Comparison of ENCODE assay signal across 17 mouse cellular contexts in the genomic region with DNA sequence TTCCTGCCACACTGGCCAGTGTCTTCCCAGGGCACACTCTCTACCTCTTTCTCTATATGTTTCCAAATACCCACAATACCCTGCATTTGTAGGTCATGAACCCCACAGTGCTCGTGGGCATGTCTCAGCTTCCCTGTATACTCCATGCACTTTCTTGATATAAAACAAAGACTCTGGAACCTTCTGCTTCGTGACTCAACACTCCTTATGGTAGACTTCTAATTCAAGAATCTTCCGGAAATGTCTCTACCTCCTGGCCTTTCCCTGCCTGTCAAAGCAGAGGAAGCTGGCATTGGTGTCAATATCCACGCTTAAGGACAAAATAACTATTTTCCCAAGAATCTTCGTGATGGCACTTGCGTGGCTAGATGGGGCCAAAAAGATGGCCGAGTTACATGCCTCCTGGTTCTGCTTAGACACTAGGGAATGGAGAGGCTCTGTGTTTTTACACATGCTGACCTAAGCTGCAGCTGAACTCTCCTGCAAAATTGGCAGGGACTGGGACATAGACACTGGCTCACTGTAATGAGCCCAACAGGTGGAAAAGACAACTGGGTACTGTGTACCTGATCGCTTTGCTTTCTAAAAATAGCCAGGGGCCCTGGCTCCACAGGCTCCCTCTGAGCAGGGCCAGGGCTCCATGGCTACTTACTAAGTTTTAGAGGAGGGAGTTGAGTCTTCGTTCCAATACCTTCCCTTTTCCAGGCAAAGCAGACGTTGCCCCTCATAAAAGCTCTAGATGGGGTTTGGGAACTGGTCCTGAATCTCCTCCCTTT.
DNase-seq lines count a peak whose midpoint lies in the region; ATAC-seq and TF ChIP-seq lines count a peak whose summit lies in the region.
"Had no signal": no experiment of that assay in that cellular context is flagged by ENCODE, and none has a peak within 500 bp of the region (broad histone marks: within the 10 kb centered on the region; RNA-seq: fewer than 3 reads in every experiment).

No protein-coding gene starts in this region.

- no peaks in the 10 kb centered on the region for H3K9me3 ChIP-seq in hindbrain, postnatal 0 days (ENCODE audit: low read length)
- H3K9me3 ChIP-seq in hindbrain, embryonic 13.5 days, result no peaks in the 10 kb centered on the region
- H3K9me3 ChIP-seq in embryonic facial prominence, embryonic 10.5 days, result no peaks in the 10 kb centered on the region
- H3K9me3 ChIP-seq: embryonic facial prominence, embryonic 13.5 days; forebrain, embryonic 13.5 days; heart, embryonic 12.5 days; hindbrain, embryonic 10.5 days; hindbrain, embryonic 15.5 days had no signal

- no peak overlapping the region for H3K9ac ChIP-seq in hindbrain, postnatal 0 days (replicated peaks; ENCODE audit: low read length)
- no peak overlapping the region for H3K9ac ChIP-seq in hindbrain, embryonic 13.5 days
- H3K9ac ChIP-seq: embryonic facial prominence, embryonic 13.5 days; forebrain, embryonic 13.5 days; heart, embryonic 12.5 days; hindbrain, embryonic 15.5 days had no signal

- peak; percentile 7; the same call in 1 of the 2 replicates for ATAC-seq in frontal cortex, adult (ENCODE audit: low TSS enrichment)
- ATAC-seq in hindbrain, postnatal 0 days, result no peak
- no peak for ATAC-seq in hindbrain, embryonic 13.5 days (ENCODE audit: low FRiP score)
- ATAC-seq: activated CD4-positive, CD25-positive, alpha-beta regulatory T cell, adult 4 months; forebrain, embryonic 13.5 days; inflammation-experienced regulatory T-cells, adult 6 months; intestine, postnatal 0 days; Patski had no signal

- H3K36me3 ChIP-seq in hindbrain, postnatal 0 days (ENCODE audit: insufficient read depth, low read length), result no peaks in the 10 kb centered on the region
- H3K36me3 ChIP-seq in hindbrain, embryonic 13.5 days, result no peaks in the 10 kb centered on the region
- no peaks in the 10 kb centered on the region for H3K36me3 ChIP-seq in embryonic facial prominence, embryonic 10.5 days (replicated peaks)
- H3K36me3 ChIP-seq: embryonic facial prominence, embryonic 13.5 days; heart, embryonic 12.5 days; hindbrain, embryonic 10.5 days; hindbrain, embryonic 15.5 days had no signal

- no peak overlapping the region for H3K4me2 ChIP-seq in hindbrain, postnatal 0 days (ENCODE audit: low read depth, low read length)
- H3K4me2 ChIP-seq in hindbrain, embryonic 13.5 days, result no peak overlapping the region
- H3K4me2 ChIP-seq: embryonic facial prominence, embryonic 13.5 days; forebrain, embryonic 13.5 days; heart, embryonic 12.5 days; hindbrain, embryonic 15.5 days had no signal

- H3K4me1 ChIP-seq in hindbrain, postnatal 0 days (ENCODE audit: insufficient read depth, low read length), result peaks cover 33% of the 10 kb centered on the region
- peaks cover 73% of the 10 kb centered on the region for H3K4me1 ChIP-seq in hindbrain, embryonic 13.5 days (replicated peaks)
- H3K4me1 ChIP-seq in embryonic facial prominence, embryonic 10.5 days, result peaks cover 69% of the 10 kb centered on the region

- 0 out of 2 replicates have a peak overlapping the region, but pooled peaks have one; percentile 26 for H3K27ac ChIP-seq in hindbrain, postnatal 0 days
- no peak overlapping the region for H3K27ac ChIP-seq in hindbrain, embryonic 13.5 days
- 0 out of 2 replicates have a peak overlapping the region, but pooled peaks have one; percentile 41 for H3K27ac ChIP-seq in embryonic facial prominence, embryonic 10.5 days (replicated peaks)
- H3K27ac ChIP-seq: embryonic facial prominence, embryonic 13.5 days; forebrain, embryonic 13.5 days; hindbrain, embryonic 10.5 days; hindbrain, embryonic 15.5 days had no signal

- H3K4me3 ChIP-seq in hindbrain, postnatal 0 days (ENCODE audit: low read length), result no peak overlapping the region
- no peak overlapping the region for H3K4me3 ChIP-seq in hindbrain, embryonic 13.5 days
- H3K4me3 ChIP-seq in embryonic facial prominence, embryonic 10.5 days, result no peak overlapping the region
- H3K4me3 ChIP-seq: embryonic facial prominence, embryonic 13.5 days; forebrain, embryonic 13.5 days; heart, embryonic 12.5 days; hindbrain, embryonic 10.5 days; hindbrain, embryonic 15.5 days had no signal

- TF ChIP-seq CTCF in hindbrain, postnatal 0 days (IDR thresholded peaks at IDR 0.05; ENCODE audit: low read depth), result no peak

- no peaks in the 10 kb centered on the region for H3K27me3 ChIP-seq in hindbrain, postnatal 0 days (ENCODE audit: insufficient read depth, low read length)
- H3K27me3 ChIP-seq in hindbrain, embryonic 13.5 days, result no peaks in the 10 kb centered on the region
- no peaks in the 10 kb centered on the region for H3K27me3 ChIP-seq in embryonic facial prominence, embryonic 10.5 days (replicated peaks; ENCODE audit: low read depth, poor library complexity, severe bottlenecking)
- H3K27me3 ChIP-seq: embryonic facial prominence, embryonic 13.5 days; heart, embryonic 12.5 days; hindbrain, embryonic 15.5 days; Patski had no signal

- 79% methylated on average over 10 of the region's 10 CpGs for WGBS in hindbrain, postnatal 0 days
- 90% methylated on average over 10 of the region's 10 CpGs for WGBS in hindbrain, embryonic 13.5 days
- 91% methylated on average over 10 of the region's 10 CpGs for WGBS in embryonic facial prominence, embryonic 10.5 days

- DNase-seq in frontal cortex, postnatal 10 days (ENCODE audit: low spot score in 2 of 2), result no peak
- no peak for DNase-seq in hindbrain, postnatal 0 days (ENCODE audit: low spot score)
- DNase-seq in Muller cell, postnatal 12 days (ENCODE audit: inconsistent ontology term), result peak; percentile 26
- no peak for DNase-seq in embryonic facial prominence, embryonic 10.5 days (ENCODE audit: low spot score)
- no peak for DNase-seq in cerebellum, postnatal 36 days
- DNase-seq in thymus, postnatal 14 days, result no peak
